Mouse (Mus musculus) liver, adult 2 months (tissue): Measurements from ENCODE around the gene Adamtsl4.

Experiments used
- CTCF ChIP-seq: fragments of 200-500 bp; IDR thresholded peaks from 2 replicates; pipeline ENCODE4 v1.5.1; 2011; ENCODE audit warnings: low read depth, low read length, control low read depth
- POLR2A ChIP-seq: fragments of 200-500 bp; IDR thresholded peaks from 2 replicates; pipeline ENCODE4 v1.6.1; 2011; ENCODE audit warnings: low read length, control low read depth; ENCODE audit not compliant: insufficient read depth; ENCODE audit errors: extremely low read depth

DNA sequence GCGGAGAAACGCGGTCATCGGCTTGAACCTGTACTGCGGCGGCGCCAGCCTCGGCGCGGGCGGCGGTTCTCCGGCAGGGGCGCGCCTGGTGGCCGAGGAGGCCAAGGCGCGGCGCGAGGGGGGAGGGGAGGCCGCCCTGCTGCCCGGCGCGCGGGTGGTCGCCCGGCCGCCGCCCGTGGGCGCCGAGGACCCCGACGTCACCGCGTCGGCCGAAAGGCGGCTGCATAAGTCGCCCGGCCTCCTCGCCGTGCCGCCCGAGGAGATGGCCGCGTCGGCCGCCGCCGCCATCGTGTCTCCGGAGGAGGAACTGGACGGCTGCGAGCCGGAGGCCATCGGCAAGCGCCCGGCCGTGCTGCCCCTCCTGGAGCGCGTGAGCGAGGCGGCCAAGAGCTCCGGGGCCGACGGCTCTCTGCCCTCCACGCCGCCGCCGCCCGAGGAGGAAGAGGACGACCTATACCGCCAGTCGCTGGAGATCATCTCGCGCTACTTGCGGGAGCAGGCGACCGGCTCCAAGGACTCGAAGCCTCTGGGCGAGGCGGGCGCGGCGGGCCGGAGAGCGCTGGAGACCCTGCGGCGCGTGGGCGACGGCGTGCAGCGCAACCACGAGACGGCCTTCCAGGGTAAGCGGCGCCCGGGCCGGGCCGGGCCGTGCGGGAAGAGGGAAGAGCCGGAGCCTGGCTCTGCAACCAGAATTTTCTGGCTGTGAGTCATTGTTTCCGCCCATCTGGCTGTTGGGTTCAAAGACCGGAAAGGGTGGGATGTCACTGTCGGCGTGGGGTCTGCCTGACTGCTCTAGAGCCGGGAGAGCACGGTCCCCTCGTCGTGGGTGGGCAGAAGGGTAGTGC lies 28.6 kb downstream of the Adamtsl4 start:
- TF ChIP-seq CTCF (no peak), POLR2A (no peak)
